Mouse (Mus musculus) spleen, postnatal 36 days (tissue): Measurements from ENCODE around the gene 4931423N10Rik.
"Not testable (repeated sequence)": the region's sequence is repeated elsewhere in the genome, so short reads cannot be mapped to it uniquely, and the experiment has no call there.

Source experiments
- DNase-seq, 2 experiments: peaks; one replicate each; pipeline ENCODE4 v3.0.0; 2022; ENCODE audit warnings: low spot score in 2 of 2, mixed read lengths in 1 of 2

The 4931423N10Rik gene

GRCm38 (mm10) chr2:23207070-23207526 lies at the start of gene 4931423N10Rik:
Gene 4931423N10Rik (plus strand): TSS chr2:23207476.
- DNase-seq: no peak

- no peak for DNase-seq
Measured at GRCm38 (mm10) chr2:23172305-23172704, 35.0 kb upstream of the 4931423N10Rik start.

GRCm38 (mm10) chr2:23194366-23194765 lies 12.9 kb upstream of the 4931423N10Rik start:
- no peak for DNase-seq

GRCm38 (mm10) chr2:23201034-23201433 lies 6.2 kb upstream of the 4931423N10Rik start:
- DNase-seq: no peak

GRCm38 (mm10) chr2:23202900-23203670 lies 4.2 kb upstream of the 4931423N10Rik start:
- DNase-seq: no peak

GRCm38 (mm10) chr2:23213661-23214060 lies 6.4 kb downstream of the 4931423N10Rik start:
- DNase-seq: no peak

- DNase-seq: no peak
Measured at GRCm38 (mm10) chr2:23225199-23225598, 17.9 kb downstream of the 4931423N10Rik start.

GRCm38 (mm10) chr2:23228463-23228862 lies 21.2 kb downstream of the 4931423N10Rik start:
- DNase-seq: no peak

GRCm38 (mm10) chr2:23234065-23234773 lies 26.9 kb downstream of the 4931423N10Rik start:
- DNase-seq: no peak

GRCm38 (mm10) chr2:23290991-23291390 lies 83.7 kb downstream of the 4931423N10Rik start:
- not testable (repeated sequence) for DNase-seq

- DNase-seq: no peak
Measured at GRCm38 (mm10) chr2:23314869-23315268, 107.6 kb downstream of the 4931423N10Rik start.
